Mouse (Mus musculus) limb, embryonic 14.5 days (tissue): ENCODE measurements around the gene Gmcl1. TPM values are rescaled to one million over a fixed set of nuclear protein-coding genes. Genes with fewer than 3 reads are reported as not detected.

Experiments used
- ATAC-seq: fragments of 200-750 bp; cut with Nextera tagmentation; 2 replicates; pipeline ENCODE4 v1.8.0; 2017; ENCODE audit warnings: low read depth, moderate number of reproducible peaks, moderate TSS enrichment; ENCODE audit not compliant: low FRiP score
- DNase-seq: peaks from one replicate; pipeline ENCODE4 v3.0.0-alpha.2; 2015; ENCODE audit warnings: low spot score
- H3K27ac ChIP-seq: fragments of 300-500 bp; sonication (generic); replicated peaks from 2 replicates; pipeline ENCODE4 v1.5.1; 2014; ENCODE audit warnings: low read depth, mild to moderate bottlenecking, low read length, moderate library complexity, mixed read lengths
- H3K27me3 ChIP-seq: fragments of 300-500 bp; sonication (generic); 2 replicates; pipeline ENCODE4 v1.6.1; 2014; ENCODE audit warnings: low read length, mixed read lengths; ENCODE audit not compliant: control insufficient read depth, insufficient read depth
- H3K36me3 ChIP-seq: fragments of 300-500 bp; sonication (generic); 2 replicates; pipeline ENCODE4 v1.6.1; 2014; ENCODE audit warnings: mild to moderate bottlenecking, low read length, moderate library complexity, mixed read lengths; ENCODE audit not compliant: control insufficient read depth, insufficient read depth
- H3K4me1 ChIP-seq: fragments of 300-500 bp; sonication (generic); 2 replicates; pipeline ENCODE4 v1.6.1; 2014; ENCODE audit warnings: antibody characterized with exemption, low read length, mixed read lengths; ENCODE audit not compliant: control insufficient read depth, insufficient read depth
- H3K4me2 ChIP-seq: fragments of 300-500 bp; sonication (generic); replicated peaks from 2 replicates; pipeline ENCODE4 v1.6.1; 2014; ENCODE audit warnings: low read depth, mild to moderate bottlenecking, low read length, moderate library complexity; ENCODE audit not compliant: severe bottlenecking
- H3K4me3 ChIP-seq: fragments of 300-500 bp; sonication (generic); replicated peaks from 2 replicates; pipeline ENCODE4 v1.5.1; 2014; ENCODE audit warnings: low read length
- H3K9ac ChIP-seq: fragments of 300-500 bp; sonication (generic); 2 replicates; pipeline ENCODE4 v1.6.1; 2014; ENCODE audit warnings: mild to moderate bottlenecking, low read depth, low read length, moderate library complexity; ENCODE audit not compliant: severe bottlenecking
- H3K9me3 ChIP-seq: fragments of 300-500 bp; sonication (generic); 2 replicates; pipeline ENCODE4 v1.6.1; 2016; ENCODE audit warnings: low read length; ENCODE audit not compliant: control insufficient read depth
- POLR2A ChIP-seq: fragments of 200-500 bp; IDR thresholded peaks from 2 replicates; pipeline ENCODE4 v1.8.0; 2012; ENCODE audit warnings: inconsistent platforms, mild to moderate bottlenecking, moderate library complexity, borderline replicate concordance; ENCODE audit not compliant: insufficient read depth, insufficient read length; ENCODE audit errors: extremely low read depth
- WGBS: fragments of 180-500 bp; shearing (Covaris S2); extraction: QIAGEN DNeasy Blood & Tissue Kit; methylation state at CpG from one replicate; pipeline ENCODE4 v1.1.7; 2014; 5-methylcytosine and 5-hydroxymethylcytosine counted together
- polyA plus RNA-seq, 2 experiments: library from polyadenylated mRNA; depleted of rRNA in 1 of 2; stranded (reverse) in 1 of 2; unstranded in 1 of 2; fragments of >200 nt; fragmentation: Nextera tagmentation in 1 of 2; extraction: Ambion mirVana in 1 of 2; gene quantifications; 2 replicates each; pipeline versions ENCODE4 v1.2.1 to v1.2.3; 2012 to 2014

Gene Gmcl1
- polyA plus RNA-seq, 2 experiments = 27.3 to 33.3 TPM

DNA sequence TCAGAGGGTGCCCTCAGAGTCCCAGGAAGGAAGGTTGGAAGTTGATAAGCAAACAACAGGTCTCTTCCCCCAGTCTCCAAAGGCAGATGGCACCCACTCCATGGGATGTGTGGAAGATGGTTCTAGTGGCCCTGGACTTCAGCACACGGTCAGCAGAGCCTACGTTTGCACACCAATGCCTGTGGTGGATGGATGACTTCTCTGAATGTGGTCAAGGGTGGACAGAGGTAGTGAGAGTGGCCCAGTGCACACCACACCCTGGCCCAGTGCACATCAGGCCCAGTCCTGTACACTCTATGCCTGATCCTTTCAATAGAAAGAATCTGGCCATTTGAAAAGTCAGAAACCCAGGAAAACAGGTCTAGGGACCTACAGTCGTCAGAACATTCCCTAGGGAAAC, 74.7 kb downstream of the Gmcl1 start:
- H3K27ac ChIP-seq = no peak overlapping the region
- H3K4me2 ChIP-seq = no peak overlapping the region
- peaks cover 49% of the 10 kb centered on the region for H3K36me3 ChIP-seq
- no peaks in the 10 kb centered on the region for H3K4me1 ChIP-seq
- 87% methylated on average over 3 of the region's 3 CpGs for WGBS
- ATAC-seq = no peak
- H3K4me3 ChIP-seq = no peak overlapping the region
- no peak for DNase-seq
- H3K9ac ChIP-seq = no peak overlapping the region
- no peaks in the 10 kb centered on the region for H3K9me3 ChIP-seq
- TF ChIP-seq POLR2A = no peak
- no peaks in the 10 kb centered on the region for H3K27me3 ChIP-seq

DNA sequence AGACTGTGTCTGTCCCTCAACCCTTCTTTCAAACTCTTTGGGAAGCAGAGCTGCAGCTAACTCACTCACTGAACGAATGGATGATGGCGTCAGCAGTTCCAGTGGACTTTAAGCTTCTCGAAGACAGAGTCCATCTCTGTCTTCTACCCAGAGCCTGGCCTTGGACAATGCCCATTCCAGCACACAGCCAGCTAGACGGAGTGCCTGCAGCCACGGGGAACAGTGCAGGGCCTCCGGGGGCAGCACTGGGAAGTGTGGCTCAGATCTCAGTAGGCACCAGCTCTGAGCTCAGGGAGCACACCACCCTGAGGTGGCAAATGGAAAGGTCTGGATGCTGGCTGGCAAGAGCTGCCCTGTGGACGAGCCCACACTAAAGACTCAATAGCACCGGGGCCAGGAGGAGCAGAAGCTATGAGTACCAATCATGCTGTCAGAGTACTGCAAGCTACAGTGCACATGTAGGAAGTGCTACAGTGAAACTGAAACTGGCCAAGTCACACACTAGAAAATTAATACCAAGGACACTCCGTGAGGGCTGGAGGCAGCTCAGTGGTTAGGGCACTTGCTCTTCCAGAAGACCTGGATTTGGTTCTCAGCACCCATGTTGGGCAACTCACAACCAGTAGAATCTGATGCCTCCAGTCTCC, 78.8 kb downstream of the Gmcl1 start:
- Histone ChIP-seq H3K4me3 (no peak overlapping the region), H3K4me2 (no peak overlapping the region), H3K27me3 (no peaks in the 10 kb centered on the region), H3K27ac (no peak overlapping the region), H3K4me1 (no peaks in the 10 kb centered on the region), H3K9ac (no peak overlapping the region), H3K36me3 (peaks cover 44% of the 10 kb centered on the region), H3K9me3 (no peaks in the 10 kb centered on the region)
- WGBS = 83% methylated on average over 9 of the region's 9 CpGs
- ATAC-seq = no peak
- no peak for DNase-seq
- no peak for TF ChIP-seq POLR2A

DNA sequence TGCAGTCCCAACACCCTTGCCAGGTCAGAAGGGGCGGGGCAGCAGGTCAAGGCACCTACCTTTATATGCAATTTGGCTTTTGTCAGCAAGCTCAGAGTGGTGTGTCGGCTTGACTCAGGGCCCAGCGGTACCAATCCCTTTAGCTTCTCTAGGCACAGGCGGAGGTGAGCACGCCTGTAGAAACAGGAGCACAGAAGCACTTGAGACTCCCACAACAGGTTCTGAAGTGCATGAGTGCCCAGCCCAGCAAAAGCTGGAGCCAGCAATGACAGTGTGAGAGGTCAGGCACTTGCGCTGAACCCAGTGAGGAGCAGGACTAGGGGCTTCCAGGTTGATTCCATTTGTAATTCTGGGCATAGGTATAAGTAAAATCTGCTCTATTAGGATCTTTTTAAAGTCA, 80.2 kb downstream of the Gmcl1 start:
- Histone ChIP-seq H3K4me2 (no peak overlapping the region), H3K36me3 (peaks cover 52% of the 10 kb centered on the region), H3K27me3 (no peaks in the 10 kb centered on the region), H3K27ac (no peak overlapping the region), H3K9ac (no peak overlapping the region), H3K4me1 (no peaks in the 10 kb centered on the region), H3K4me3 (no peak overlapping the region), H3K9me3 (no peaks in the 10 kb centered on the region)
- 90% methylated on average over 6 of the region's 6 CpGs for WGBS
- ATAC-seq = no peak
- DNase-seq = no peak
- TF ChIP-seq POLR2A = no peak

DNA sequence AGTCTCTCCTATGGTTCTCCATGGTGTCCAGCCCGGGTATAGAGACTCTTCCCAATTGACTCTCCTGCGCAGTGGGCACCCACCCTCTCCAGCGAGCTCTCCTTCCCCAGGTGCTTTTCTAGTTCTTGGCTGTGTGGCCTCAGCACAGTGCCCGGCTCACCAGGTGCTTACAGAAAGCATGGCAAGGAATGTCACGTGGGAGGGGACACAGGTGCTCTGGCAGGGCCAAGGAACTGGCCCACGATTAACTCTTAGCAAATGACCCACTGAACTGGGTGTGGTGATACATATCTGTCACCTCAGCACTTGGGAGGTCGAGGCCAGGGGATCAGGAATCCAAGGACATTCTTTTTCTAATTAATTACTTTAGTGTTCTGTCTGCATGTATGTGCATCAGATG, 87.0 kb downstream of the Gmcl1 start:
- no peaks in the 10 kb centered on the region for H3K27me3 ChIP-seq
- no peak for ATAC-seq
- no peaks in the 10 kb centered on the region for H3K4me1 ChIP-seq
- peaks cover 33% of the 10 kb centered on the region for H3K36me3 ChIP-seq
- TF ChIP-seq POLR2A = no peak
- H3K9me3 ChIP-seq = no peaks in the 10 kb centered on the region
- WGBS = 74% methylated on average over 7 of the region's 7 CpGs
- DNase-seq = no peak
- no peak overlapping the region for H3K9ac ChIP-seq
- H3K4me3 ChIP-seq = no peak overlapping the region
- H3K4me2 ChIP-seq = no peak overlapping the region
- H3K27ac ChIP-seq = no peak overlapping the region

DNA sequence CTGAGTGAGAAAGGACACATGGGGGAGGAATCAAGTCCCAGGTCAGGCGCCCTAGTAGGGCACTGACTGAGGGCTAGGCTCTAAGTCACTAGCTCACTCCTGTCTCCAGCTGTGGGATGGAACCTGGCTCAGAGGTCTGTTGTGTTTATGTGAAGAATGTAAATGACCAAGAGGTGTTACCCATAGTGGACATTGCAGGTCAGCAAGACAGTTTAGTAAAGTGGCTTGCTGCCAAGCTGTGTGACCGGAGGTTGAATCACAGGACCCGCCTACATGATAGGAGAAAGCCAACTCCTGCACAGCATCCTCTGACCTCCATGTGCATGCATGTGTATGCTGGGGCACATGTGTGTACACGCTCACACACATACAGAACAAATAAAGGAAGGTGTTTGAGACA, 87.6 kb downstream of the Gmcl1 start:
- Histone ChIP-seq H3K27ac (no peak overlapping the region), H3K4me1 (no peaks in the 10 kb centered on the region), H3K9ac (no peak overlapping the region), H3K4me2 (no peak overlapping the region), H3K9me3 (no peaks in the 10 kb centered on the region), H3K4me3 (no peak overlapping the region), H3K36me3 (peaks cover 28% of the 10 kb centered on the region), H3K27me3 (no peaks in the 10 kb centered on the region)
- no peak for DNase-seq
- no peak for TF ChIP-seq POLR2A
- 85% methylated on average over 4 of the region's 4 CpGs for WGBS
- ATAC-seq = no peak
